Mouse (Mus musculus) inflammation-experienced regulatory T-cells, adult 16 weeks (primary cell): ENCODE results near the gene Btbd35f16. TPM values are rescaled to one million over a fixed set of nuclear protein-coding genes. Genes with fewer than 3 reads are reported as not detected.

Experiments
- polyA plus RNA-seq: library from polyadenylated mRNA; unstranded; fragments of 100-300 nt; shearing (Covaris generic); gene quantifications from one replicate; pipeline ENCODE4 v1.2.1, GENCODE M21; 2017

Gene Btbd35f16
- not detected for polyA plus RNA-seq

DNA sequence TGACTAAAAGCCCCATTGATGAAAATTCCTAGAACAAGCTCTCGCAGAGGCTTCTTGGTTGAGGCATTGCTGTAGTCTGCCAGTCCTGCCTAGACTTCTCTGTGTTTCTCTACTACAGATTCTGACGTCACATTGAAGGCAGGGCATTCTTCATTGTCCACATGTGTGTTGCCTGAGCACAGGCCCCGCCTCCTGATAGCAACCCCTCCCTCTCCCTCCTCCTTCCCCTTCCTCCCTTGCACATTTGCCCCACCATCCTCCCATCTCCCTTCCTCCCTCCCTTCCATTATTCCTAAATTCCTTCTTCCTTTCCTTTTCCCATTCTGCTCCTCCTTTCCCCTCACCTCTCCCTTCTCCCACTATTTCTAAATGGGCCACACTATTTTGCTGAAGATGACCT, at the start of gene Btbd35f16:
Btbd35f16 (minus strand) TSS at position 101 of the 400 bp plus-strand sequence.

Other genes starting within 250 kb of the Btbd35f16 start
- gene Btbd35f10, start 204.1 kb downstream of the Btbd35f16 start, polyA plus RNA-seq, result not detected
- gene Btbd35f3, start 80.7 kb upstream of the Btbd35f16 start, polyA plus RNA-seq, result not detected
- not detected for gene Btbd35f28, start 239.6 kb upstream of the Btbd35f16 start, polyA plus RNA-seq